Mouse (Mus musculus): ENCODE data around the gene Faiml. TPM values are rescaled to one million over a fixed set of nuclear protein-coding genes. Genes with fewer than 3 reads are reported as not detected.
A peak's percentile ranks its signal among the peaks of the same experiment; 100 is the strongest.

Gene Faiml
- polyA plus RNA-seq, 1 experiment from 2014 or later, result not detected

- 77% methylated on average over 2 of the region's 2 CpGs for WGBS
- ATAC-seq (no peak), DNase-seq (ENCODE audit: low spot score) (no peak)
- Histone ChIP-seq H3K9ac (ENCODE audit: low read length) (no peak overlapping the region), H3K27me3 (replicated peaks; ENCODE audit: control insufficient read depth, insufficient read depth, low read length) (no peaks in the 10 kb centered on the region), H3K4me3 (ENCODE audit: low read depth, low read length) (no peak overlapping the region), H3K9me3 (replicated peaks; ENCODE audit: control insufficient read depth, low read length) (no peaks in the 10 kb centered on the region), H3K36me3 (ENCODE audit: control insufficient read depth, insufficient read depth, low read length) (no peaks in the 10 kb centered on the region), H3K4me2 (ENCODE audit: low read length) (no peak overlapping the region), H3K27ac (ENCODE audit: low read depth, low read length) (no peak overlapping the region), H3K4me1 (ENCODE audit: control insufficient read depth, insufficient read depth, low read length) (no peaks in the 10 kb centered on the region)
These were observed 20.9 kb downstream of the Faiml start for GRCm38 (mm10) chr9:99216182-99216581.

GRCm38 (mm10) chr9:99212643-99213042 is 24.4 kb downstream of the Faiml start:
- no peak overlapping the region for H3K4me2 ChIP-seq (ENCODE audit: low read length)
- WGBS, result 73% methylated on average over 2 of the region's 2 CpGs

GRCm38 (mm10) chr9:99183043-99183670 is 53.9 kb downstream of the Faiml start:
- Histone ChIP-seq H3K4me1 (ENCODE audit: control insufficient read depth, insufficient read depth, low read length) (no peaks in the 10 kb centered on the region), H3K27ac (ENCODE audit: low read depth, low read length) (no peak overlapping the region), H3K36me3 (ENCODE audit: control insufficient read depth, insufficient read depth, low read length) (no peaks in the 10 kb centered on the region), H3K4me2 (ENCODE audit: low read length) (no peak overlapping the region), H3K9ac (ENCODE audit: low read length) (no peak overlapping the region), H3K27me3 (replicated peaks; ENCODE audit: control insufficient read depth, insufficient read depth, low read length) (no peaks in the 10 kb centered on the region), H3K4me3 (ENCODE audit: low read depth, low read length) (no peak overlapping the region), H3K9me3 (replicated peaks; ENCODE audit: control insufficient read depth, low read length) (no peaks in the 10 kb centered on the region)
- no peak for ATAC-seq
- WGBS, result 92% methylated on average over 8 of the region's 8 CpGs
- DNase-seq (ENCODE audit: low spot score), result no peak

More at GRCm38 (mm10) chr9:99212643-99213042, 24.4 kb downstream of the Faiml start:
- ATAC-seq, result no peak
- no peaks in the 10 kb centered on the region for H3K4me1 ChIP-seq (ENCODE audit: control insufficient read depth, insufficient read depth, low read length)
- H3K4me3 ChIP-seq (ENCODE audit: low read depth, low read length), result no peak overlapping the region
- no peaks in the 10 kb centered on the region for H3K9me3 ChIP-seq (replicated peaks; ENCODE audit: control insufficient read depth, low read length)
- no peak for DNase-seq (ENCODE audit: low spot score)
- no peaks in the 10 kb centered on the region for H3K36me3 ChIP-seq (ENCODE audit: control insufficient read depth, insufficient read depth, low read length)
- H3K27me3 ChIP-seq (replicated peaks; ENCODE audit: control insufficient read depth, insufficient read depth, low read length), result no peaks in the 10 kb centered on the region
- H3K27ac ChIP-seq (ENCODE audit: low read depth, low read length), result no peak overlapping the region
- no peak overlapping the region for H3K9ac ChIP-seq (ENCODE audit: low read length)

GRCm38 (mm10) chr9:99182121-99182520 is 54.9 kb downstream of the Faiml start:
- H3K27me3 ChIP-seq (replicated peaks; ENCODE audit: control insufficient read depth, insufficient read depth, low read length), result no peaks in the 10 kb centered on the region
- no peaks in the 10 kb centered on the region for H3K36me3 ChIP-seq (ENCODE audit: control insufficient read depth, insufficient read depth, low read length)
- no peak for DNase-seq (ENCODE audit: low spot score)
- no peak overlapping the region for H3K4me3 ChIP-seq (ENCODE audit: low read depth, low read length)
- 89% methylated on average over 7 of the region's 7 CpGs for WGBS
- no peaks in the 10 kb centered on the region for H3K9me3 ChIP-seq (replicated peaks; ENCODE audit: control insufficient read depth, low read length)
- no peak overlapping the region for H3K9ac ChIP-seq (ENCODE audit: low read length)
- no peaks in the 10 kb centered on the region for H3K4me1 ChIP-seq (ENCODE audit: control insufficient read depth, insufficient read depth, low read length)
- no peak for ATAC-seq
- H3K27ac ChIP-seq (ENCODE audit: low read depth, low read length), result no peak overlapping the region
- no peak overlapping the region for H3K4me2 ChIP-seq (ENCODE audit: low read length)

- no peaks in the 10 kb centered on the region for H3K36me3 ChIP-seq (ENCODE audit: control insufficient read depth, insufficient read depth, low read length)
- no peak overlapping the region; the same call in 1 of the 2 replicates for H3K27ac ChIP-seq (ENCODE audit: low read depth, low read length)
- H3K9me3 ChIP-seq (replicated peaks; ENCODE audit: control insufficient read depth, low read length), result no peaks in the 10 kb centered on the region
- 56% methylated on average over 8 of the region's 8 CpGs for WGBS
- no peak overlapping the region for H3K9ac ChIP-seq (ENCODE audit: low read length)
- no peaks in the 10 kb centered on the region for H3K4me1 ChIP-seq (ENCODE audit: control insufficient read depth, insufficient read depth, low read length)
- H3K4me2 ChIP-seq (ENCODE audit: low read length), result no peak overlapping the region
- no peak overlapping the region for H3K4me3 ChIP-seq (ENCODE audit: low read depth, low read length)
- no peaks in the 10 kb centered on the region for H3K27me3 ChIP-seq (replicated peaks; ENCODE audit: control insufficient read depth, insufficient read depth, low read length)
- DNase-seq (ENCODE audit: low spot score) (peak; percentile 43), ATAC-seq (no peak)
These were observed 56.8 kb downstream of the Faiml start for GRCm38 (mm10) chr9:99180272-99180671.

Other genes starting within 250 kb of the Faiml start
- gene Gm1123, start 201.5 kb downstream of the Faiml start, polyA plus RNA-seq (2014; fragmentation: Nextera tagmentation; extraction: Ambion mirVana), result not detected in 2 replicates
- 5.0 and 5.2 TPM in 2 replicates for gene Pik3cb, start 96.6 kb downstream of the Faiml start, polyA plus RNA-seq (2014; fragmentation: Nextera tagmentation; extraction: Ambion mirVana)
- gene Cep70, start 6.1 kb upstream of the Faiml start, polyA plus RNA-seq (2014; fragmentation: Nextera tagmentation; extraction: Ambion mirVana), result 65.1 and 78.1 TPM in 2 replicates
- 0.52 and 0.58 TPM in 2 replicates for gene Esyt3, start 121.3 kb upstream of the Faiml start, polyA plus RNA-seq (2014; fragmentation: Nextera tagmentation; extraction: Ambion mirVana)
- gene Mras, start 200.1 kb upstream of the Faiml start, polyA plus RNA-seq (2014; fragmentation: Nextera tagmentation; extraction: Ambion mirVana), result 51.8 and 56.8 TPM in 2 replicates
- gene Nme9, start 214.2 kb upstream of the Faiml start, polyA plus RNA-seq (2014; fragmentation: Nextera tagmentation; extraction: Ambion mirVana), result 0.54 and 1.5 TPM in 2 replicates

Measured in forebrain, embryonic 14.5 days (tissue).